In the genomic region with DNA sequence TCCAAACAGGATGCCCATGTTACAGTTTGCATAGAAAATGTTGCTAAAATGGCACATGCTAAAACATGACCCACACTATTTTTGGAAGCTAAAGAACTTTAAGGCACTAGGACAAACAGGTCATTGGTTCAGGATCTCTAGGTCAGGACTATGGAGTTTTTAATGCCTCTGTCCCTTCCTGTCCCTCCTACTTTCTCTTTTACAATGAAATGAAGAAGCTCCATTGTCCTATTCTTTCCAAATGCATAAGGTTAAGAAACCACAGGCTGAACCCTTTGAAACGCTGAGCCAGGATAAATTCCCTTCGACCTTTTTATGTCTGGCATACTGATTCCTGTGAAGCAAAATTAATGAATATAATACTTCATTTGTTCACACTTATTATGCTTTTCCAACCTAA, we compare ENCODE assay signal across 17 mouse cellular contexts.
"Had no signal": no experiment of that assay in that cellular context is flagged by ENCODE, and none has a peak within 500 bp of the region (broad histone marks: within the 10 kb centered on the region; RNA-seq: fewer than 3 reads in every experiment).

No protein-coding gene starts in this region.

- ATAC-seq: forebrain, embryonic 13.5 days; forebrain, embryonic 14.5 days; forebrain, embryonic 15.5 days; forebrain, embryonic 16.5 days; forebrain, postnatal 0 days had no signal

- DNase-seq: cerebellum, postnatal 10 days; cerebellum, postnatal 14 days; cerebellum, postnatal 25 days; cerebellum, postnatal 36 days; embryo, embryonic 11 days; forebrain, postnatal 0 days; gastrocnemius, adult 2 months; gastrocnemius, postnatal 10 days; gastrocnemius, postnatal 14 days; gastrocnemius, postnatal 25 days; gastrocnemius, postnatal 36 days; heart, adult 18-20 months; heart, adult 2 months had no signal
